Mouse (Mus musculus): ENCODE data around the gene Ccl25. TPM values are rescaled to one million over a fixed set of nuclear protein-coding genes. Genes with fewer than 3 reads are reported as not detected.
"Not testable (repeated sequence)": the region's sequence is repeated elsewhere in the genome, so short reads cannot be mapped to it uniquely, and the experiment has no call there.

The Ccl25 gene
- polyA plus RNA-seq, 1 experiment from 2014 or later: 27.9 TPM

- Histone ChIP-seq H3K27me3 (ENCODE audit: low read depth, poor library complexity, severe bottlenecking) (no peaks in the 10 kb centered on the region), H3K27ac (peak overlapping the region; percentile 79), H3K9me3 (replicated peaks) (no peaks in the 10 kb centered on the region), H3K4me3 (peak overlapping the region; percentile 44), H3K4me1 (no peaks in the 10 kb centered on the region; the same call in 1 of the 2 replicates), H3K36me3 (no peaks in the 10 kb centered on the region)
- DNase-seq (ENCODE audit: low spot score): peak; percentile 43
- 61% methylated on average over 19 of the region's 19 CpGs for WGBS
These were observed 79.2 kb downstream of the Ccl25 start for GRCm38 (mm10) chr8:4403960-4404879.

GRCm38 (mm10) chr8:4404880-4405261 is 79.9 kb downstream of the Ccl25 start:
- DNase-seq (ENCODE audit: low spot score): peak; percentile 56
- H3K36me3 ChIP-seq: no peaks in the 10 kb centered on the region
- WGBS: 14% methylated on average over 16 of the region's 16 CpGs
- H3K4me3 ChIP-seq: peak overlapping the region; percentile 44
- no peaks in the 10 kb centered on the region for H3K27me3 ChIP-seq (ENCODE audit: low read depth, poor library complexity, severe bottlenecking)
- no peaks in the 10 kb centered on the region for H3K9me3 ChIP-seq (replicated peaks)
- H3K27ac ChIP-seq: peak overlapping the region; percentile 79
- H3K4me1 ChIP-seq: no peaks in the 10 kb centered on the region; the same call in 1 of the 2 replicates

GRCm38 (mm10) chr8:4408425-4408824 is 83.4 kb downstream of the Ccl25 start:
- not testable (repeated sequence) for H3K27me3 ChIP-seq (ENCODE audit: low read depth, poor library complexity, severe bottlenecking); H3K36me3 ChIP-seq; H3K27ac ChIP-seq; H3K9me3 ChIP-seq (replicated peaks); H3K4me3 ChIP-seq; H3K4me1 ChIP-seq
- DNase-seq (ENCODE audit: low spot score): peak; percentile 17
- 72% methylated on average over 6 of the region's 6 CpGs for WGBS

Other genes starting within 250 kb of the Ccl25 start
- not detected in 2 replicates for gene Cd209f, start 219.4 kb upstream of the Ccl25 start, polyA plus RNA-seq (2016; fragmentation: Nextera tagmentation; extraction: Ambion mirVana)
- not detected in 2 replicates for gene Cd209g, start 191.1 kb upstream of the Ccl25 start, polyA plus RNA-seq (2016; fragmentation: Nextera tagmentation; extraction: Ambion mirVana)
- gene Evi5l, start 158.6 kb upstream of the Ccl25 start, polyA plus RNA-seq (2016; fragmentation: Nextera tagmentation; extraction: Ambion mirVana): 14.4 and 25.5 TPM in 2 replicates
- gene Prr36, start 107.8 kb upstream of the Ccl25 start, polyA plus RNA-seq (2016; fragmentation: Nextera tagmentation; extraction: Ambion mirVana): 1.5 and 2.2 TPM in 2 replicates
- gene Lrrc8e, start 98.4 kb upstream of the Ccl25 start, polyA plus RNA-seq (2016; fragmentation: Nextera tagmentation; extraction: Ambion mirVana): 0.11 and 0.20 TPM in 2 replicates
- 32.8 and 34.2 TPM in 2 replicates for gene Map2k7, start 86.5 kb upstream of the Ccl25 start, polyA plus RNA-seq (2016; fragmentation: Nextera tagmentation; extraction: Ambion mirVana)
- gene Gm49320, start 86.3 kb upstream of the Ccl25 start, polyA plus RNA-seq (2016; fragmentation: Nextera tagmentation; extraction: Ambion mirVana): 0.85 and 1.6 TPM in 2 replicates
- 2.8 and 3.3 TPM in 2 replicates for gene Tgfbr3l, start 77.0 kb upstream of the Ccl25 start, polyA plus RNA-seq (2016; fragmentation: Nextera tagmentation; extraction: Ambion mirVana)
- gene Snapc2, start 72.1 kb upstream of the Ccl25 start, polyA plus RNA-seq (2016; fragmentation: Nextera tagmentation; extraction: Ambion mirVana): 70.0 and 72.1 TPM in 2 replicates
- 113 and 132 TPM in 2 replicates for gene Ctxn1, start 65.9 kb upstream of the Ccl25 start, polyA plus RNA-seq (2016; fragmentation: Nextera tagmentation; extraction: Ambion mirVana)
- 71.3 and 75.7 TPM in 2 replicates for gene Timm44, start 49.3 kb upstream of the Ccl25 start, polyA plus RNA-seq (2016; fragmentation: Nextera tagmentation; extraction: Ambion mirVana)
- 373 and 395 TPM in 2 replicates for gene Elavl1, start 203 bp downstream of the Ccl25 start, polyA plus RNA-seq (2016; fragmentation: Nextera tagmentation; extraction: Ambion mirVana)
- gene Cers4, start 167.8 kb downstream of the Ccl25 start, polyA plus RNA-seq (2016; fragmentation: Nextera tagmentation; extraction: Ambion mirVana): 8.3 and 10.2 TPM in 2 replicates

Data from limb, embryonic 10.5 days (tissue).